Mouse (Mus musculus): Measurements from ENCODE around the gene Dusp28.

GRCm38 (mm10) chr1:92888901-92889655 is 17.7 kb upstream of the Dusp28 start:
- no peak for TF ChIP-seq CTCF (IDR thresholded peaks at IDR 0.05; ENCODE audit: extremely low read depth, insufficient read length, insufficient replicate concordance, low read depth, low read length)
- TF ChIP-seq POLR2A (IDR thresholded peaks at IDR 0.05; ENCODE audit: low read depth, low read length) = no peak

Measured in small intestine, adult 2 months (tissue).